Mouse (Mus musculus): ENCODE measurements around the gene Chrnb4. TPM values are rescaled to one million over a fixed set of nuclear protein-coding genes. Genes with fewer than 3 reads are reported as not detected.

Chrnb4 gene
- polyA plus RNA-seq, 1 experiment from 2014 or later, result 0.92 TPM

Other genes starting within 250 kb of the Chrnb4 start
- gene Ireb2, start 185.0 kb downstream of the Chrnb4 start, polyA plus RNA-seq (2016; fragmentation: Nextera tagmentation; extraction: Ambion mirVana), result 50.0 and 50.7 TPM in 2 replicates
- gene Hykk, start 131.5 kb downstream of the Chrnb4 start, polyA plus RNA-seq (2016; fragmentation: Nextera tagmentation; extraction: Ambion mirVana), result 7.5 and 8.0 TPM in 2 replicates
- 301 and 314 TPM in 2 replicates for gene Psma4, start 98.0 kb downstream of the Chrnb4 start, polyA plus RNA-seq (2016; fragmentation: Nextera tagmentation; extraction: Ambion mirVana)
- gene AY074887, start 97.8 kb downstream of the Chrnb4 start, polyA plus RNA-seq (2016; fragmentation: Nextera tagmentation; extraction: Ambion mirVana), result 1.0 and 1.6 TPM in 2 replicates
- 1.4 and 1.5 TPM in 2 replicates for gene Chrna5, start 67.9 kb downstream of the Chrnb4 start, polyA plus RNA-seq (2016; fragmentation: Nextera tagmentation; extraction: Ambion mirVana)
- 2.8 and 2.9 TPM in 2 replicates for gene Chrna3, start 22.2 kb downstream of the Chrnb4 start, polyA plus RNA-seq (2016; fragmentation: Nextera tagmentation; extraction: Ambion mirVana)
- gene Ube2q2, start 100.1 kb upstream of the Chrnb4 start, polyA plus RNA-seq (2016; fragmentation: Nextera tagmentation; extraction: Ambion mirVana), result 45.0 and 46.1 TPM in 2 replicates
- 74.4 and 76.9 TPM in 2 replicates for gene Fbxo22, start 160.1 kb upstream of the Chrnb4 start, polyA plus RNA-seq (2016; fragmentation: Nextera tagmentation; extraction: Ambion mirVana)